Mouse (Mus musculus) testis, adult 2 months (tissue): ENCODE measurements around the gene Chst8.

Experiments used
- CTCF ChIP-seq: fragments of 200-500 bp; IDR thresholded peaks from 2 replicates; pipeline ENCODE4 v1.5.1; 2012; ENCODE audit warnings: low read depth, mild to moderate bottlenecking, inconsistent platforms, low read length, moderate library complexity; ENCODE audit not compliant: control insufficient read depth, insufficient read depth, insufficient replicate concordance
- POLR2A ChIP-seq: fragments of 200-500 bp; IDR thresholded peaks from 2 replicates; pipeline ENCODE4 v1.6.1; 2012; ENCODE audit warnings: low read depth, mild to moderate bottlenecking, inconsistent platforms, low read length, moderate library complexity; ENCODE audit not compliant: control insufficient read depth

- TF ChIP-seq POLR2A = no peak
- no peak for TF ChIP-seq CTCF
Measured at GRCm38 (mm10) chr7:34670778-34671177, 141.7 kb downstream of the Chst8 start.
